Mouse (Mus musculus): ENCODE measurements around the gene Mal. TPM values are rescaled to one million over a fixed set of nuclear protein-coding genes. Genes with fewer than 3 reads are reported as not detected.

Mal gene
- polyA plus RNA-seq, 1 experiment = 0.05 TPM

- no peaks in the 10 kb centered on the region for H3K27me3 ChIP-seq (ENCODE audit: control insufficient read depth, insufficient read depth, insufficient read length)
- peak within 1 kb of the TSS; percentile 87 for H3K4me2 ChIP-seq (ENCODE audit: low read depth)
- no peak for TF ChIP-seq SRF (IDR thresholded peaks at IDR 0.05; ENCODE audit: control insufficient read depth, insufficient read length, low read depth)
- TF ChIP-seq MYOD1 (IDR thresholded peaks at IDR 0.05; ENCODE audit: control insufficient read depth in 1 of 3, insufficient read length in 2 of 3, low read depth in 2 of 3) = peak in 1 of 3 experiments; percentile 1
- peak in 1 of 3 experiments; percentile 27 for TF ChIP-seq MYOG (IDR thresholded peaks at IDR 0.05; ENCODE audit: control insufficient read depth in 1 of 3, insufficient read depth in 1 of 3, insufficient read length in 2 of 3, low read depth in 2 of 3)
- no peak for TF ChIP-seq TCF3 (IDR thresholded peaks at IDR 0.05; ENCODE audit: insufficient read length, low read depth)
- TF ChIP-seq POLR2A (IDR thresholded peaks at IDR 0.05; ENCODE audit: insufficient read length, low read depth) = peak; percentile 88
- no peak for TF ChIP-seq E2F4 (IDR thresholded peaks at IDR 0.05; ENCODE audit: insufficient read depth)
- TF ChIP-seq TCF12 (IDR thresholded peaks at IDR 0.05; ENCODE audit: insufficient read depth, poor library complexity, severe bottlenecking) = no peak
- TF ChIP-seq USF1 (IDR thresholded peaks at IDR 0.05; ENCODE audit: low read depth) = no peak
- TF ChIP-seq POLR2AphosphoS2 (IDR thresholded peaks at IDR 0.05; ENCODE audit: insufficient read length, low read depth) = peak; percentile 78
- TF ChIP-seq CEBPB (IDR thresholded peaks at IDR 0.05; ENCODE audit: insufficient read depth, poor library complexity, severe bottlenecking) = no peak
- TF ChIP-seq REST (IDR thresholded peaks at IDR 0.05; ENCODE audit: insufficient read depth, insufficient read length) = no peak
- peak; percentile 99 for TF ChIP-seq MAX (IDR thresholded peaks at IDR 0.05; ENCODE audit: low read depth)
- peak within 1 kb of the TSS; percentile 98 for H3K4me3 ChIP-seq
- no peaks in the 10 kb centered on the region for H3K36me3 ChIP-seq (ENCODE audit: control insufficient read depth, insufficient read depth)
- H3ac ChIP-seq (ENCODE audit: control insufficient read depth, insufficient read length) = peak within 1 kb of the TSS; percentile 100
- H3K79me2 ChIP-seq (ENCODE audit: control insufficient read depth, insufficient read depth) = peaks cover 17% of the 10 kb centered on the region
These were observed 69.6 kb downstream of the Mal start, which contains the start of the genes Zfp661 and Mrps5 for GRCm38 (mm10) chr2:127586694-127587513. TSS of gene Zfp661 (minus strand) at chr2:127587094. TSS of gene Mrps5 (plus strand) at chr2:127587222.

DNA sequence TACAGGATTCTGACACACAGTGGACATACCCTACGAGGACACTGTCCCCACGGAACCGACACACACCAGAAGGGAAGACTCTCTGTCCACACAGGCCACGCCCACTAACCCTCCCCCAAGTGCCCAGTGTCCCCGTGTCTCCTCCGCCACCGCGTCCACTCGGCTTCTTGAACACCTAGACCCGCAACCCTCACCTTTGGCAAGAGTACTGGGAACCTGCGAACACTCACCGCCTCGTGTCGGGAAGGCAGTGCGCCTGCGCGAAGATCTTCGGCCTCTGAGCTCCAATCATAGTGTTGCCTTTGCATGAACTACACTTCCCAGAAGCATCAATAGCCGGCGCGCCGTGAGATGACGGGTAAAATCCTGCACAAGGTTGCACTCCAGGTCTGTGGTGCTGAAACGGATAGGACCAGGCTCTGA is 72.0 kb downstream of the Mal start:
- no peaks in the 10 kb centered on the region for H3K27me3 ChIP-seq (ENCODE audit: control insufficient read depth, insufficient read depth, insufficient read length)
- TF ChIP-seq MAX (IDR thresholded peaks at IDR 0.05; ENCODE audit: low read depth) (peak; percentile 13), POLR2AphosphoS2 (IDR thresholded peaks at IDR 0.05; ENCODE audit: insufficient read length, low read depth) (peak; percentile 74), CEBPB (IDR thresholded peaks at IDR 0.05; ENCODE audit: insufficient read depth, poor library complexity, severe bottlenecking) (no peak), E2F4 (IDR thresholded peaks at IDR 0.05; ENCODE audit: insufficient read depth) (no peak), USF1 (IDR thresholded peaks at IDR 0.05; ENCODE audit: low read depth) (no peak), TCF12 (IDR thresholded peaks at IDR 0.05; ENCODE audit: insufficient read depth, poor library complexity, severe bottlenecking) (no peak), TCF3 (IDR thresholded peaks at IDR 0.05; ENCODE audit: insufficient read length, low read depth) (no peak), MYOG (IDR thresholded peaks at IDR 0.05; ENCODE audit: control insufficient read depth in 1 of 3, insufficient read depth in 1 of 3, insufficient read length in 2 of 3, low read depth in 2 of 3) (no peak), MYOD1 (IDR thresholded peaks at IDR 0.05; ENCODE audit: control insufficient read depth in 1 of 3, insufficient read length in 2 of 3, low read depth in 2 of 3) (no peak), SRF (IDR thresholded peaks at IDR 0.05; ENCODE audit: control insufficient read depth, insufficient read length, low read depth) (peak; percentile 77), REST (IDR thresholded peaks at IDR 0.05; ENCODE audit: insufficient read depth, insufficient read length) (peak; percentile 91), POLR2A (IDR thresholded peaks at IDR 0.05; ENCODE audit: insufficient read length, low read depth) (peak; percentile 88)
- H3K79me2 ChIP-seq (ENCODE audit: control insufficient read depth, insufficient read depth) = peaks cover 17% of the 10 kb centered on the region
- peak overlapping the region; percentile 30 for H3K4me3 ChIP-seq
- H3ac ChIP-seq (ENCODE audit: control insufficient read depth, insufficient read length) = peak overlapping the region; percentile 77
- no peaks in the 10 kb centered on the region for H3K36me3 ChIP-seq (ENCODE audit: control insufficient read depth, insufficient read depth)
- peak overlapping the region; percentile 90 for H3K4me2 ChIP-seq (ENCODE audit: low read depth)

Other genes starting within 250 kb of the Mal start
- not detected for gene Gpat2, start 231.5 kb downstream of the Mal start, polyA plus RNA-seq (2012; fragmentation: generic; extraction: Trizol)
- 5.9 TPM for gene Fahd2a, start 212.1 kb downstream of the Mal start, polyA plus RNA-seq (2012; fragmentation: generic; extraction: Trizol)
- gene Kcnip3, start 134.6 kb downstream of the Mal start, polyA plus RNA-seq (2012; fragmentation: generic; extraction: Trizol) = 0.28 TPM
- gene Prom2, start 115.2 kb downstream of the Mal start, polyA plus RNA-seq (2012; fragmentation: generic; extraction: Trizol) = not detected
- 1.4 TPM for gene Zfp661, start 69.6 kb downstream of the Mal start, polyA plus RNA-seq (2012; fragmentation: generic; extraction: Trizol)
- gene Mrps5, start 69.5 kb downstream of the Mal start, polyA plus RNA-seq (2012; fragmentation: generic; extraction: Trizol) = 72.0 TPM
- gene Mall, start 73.2 kb upstream of the Mal start, polyA plus RNA-seq (2012; fragmentation: generic; extraction: Trizol) = not detected
- 17.5 TPM for gene Nphp1, start 132.2 kb upstream of the Mal start, polyA plus RNA-seq (2012; fragmentation: generic; extraction: Trizol)
- 67.6 TPM for gene Mtln, start 135.8 kb upstream of the Mal start, polyA plus RNA-seq (2012; fragmentation: generic; extraction: Trizol)
- gene Bub1, start 175.2 kb upstream of the Mal start, polyA plus RNA-seq (2012; fragmentation: generic; extraction: Trizol) = 4.3 TPM
- gene Acoxl, start 182.2 kb upstream of the Mal start, polyA plus RNA-seq (2012; fragmentation: generic; extraction: Trizol) = 0.01 TPM